Mouse (Mus musculus): Measurements from ENCODE around the gene Dicer1. TPM values are rescaled to one million over a fixed set of nuclear protein-coding genes. Genes with fewer than 3 reads are reported as not detected.

The Dicer1 gene
- polyA plus RNA-seq, 1 experiment from 2014 or later = 42.1 TPM

- Histone ChIP-seq H3K27ac (no peak overlapping the region), H3K36me3 (replicated peaks) (no peaks in the 10 kb centered on the region), H3K9ac (no peak overlapping the region), H3K27me3 (replicated peaks) (no peaks in the 10 kb centered on the region), H3K4me1 (no peaks in the 10 kb centered on the region), H3K4me2 (no peak overlapping the region), H3K4me3 (no peak overlapping the region), H3K9me3 (no peaks in the 10 kb centered on the region)
- ATAC-seq (replicated peaks) = no peak
- WGBS = 31% methylated on average over 6 of the region's 6 CpGs
Measured at GRCm38 (mm10) chr12:104763918-104764317, 12.2 kb upstream of the Dicer1 start.

- ATAC-seq (replicated peaks) = no peak
- Histone ChIP-seq H3K4me1 (no peaks in the 10 kb centered on the region), H3K36me3 (replicated peaks) (no peaks in the 10 kb centered on the region), H3K4me3 (no peak overlapping the region), H3K27ac (no peak overlapping the region), H3K9me3 (no peaks in the 10 kb centered on the region), H3K9ac (no peak overlapping the region), H3K27me3 (replicated peaks) (no peaks in the 10 kb centered on the region), H3K4me2 (no peak overlapping the region)
- WGBS = 85% methylated on average over 8 of the region's 8 CpGs
Measured at GRCm38 (mm10) chr12:104761411-104761810, 9.7 kb upstream of the Dicer1 start.

- Histone ChIP-seq H3K4me3 (no peak overlapping the region), H3K4me1 (peaks cover 1% of the 10 kb centered on the region; the same call in 1 of the 2 replicates), H3K9ac (no peak overlapping the region), H3K36me3 (replicated peaks) (no peaks in the 10 kb centered on the region), H3K27me3 (replicated peaks) (no peaks in the 10 kb centered on the region), H3K9me3 (no peaks in the 10 kb centered on the region), H3K4me2 (no peak overlapping the region), H3K27ac (no peak overlapping the region)
- 91% methylated on average over 7 of the region's 7 CpGs for whole genome bisulfite sequencing
- no peak for ATAC-seq (replicated peaks)
Measured at GRCm38 (mm10) chr12:104758066-104758465, 6.3 kb upstream of the Dicer1 start.

GRCm38 (mm10) chr12:104753686-104754085 lies 1.9 kb upstream of the Dicer1 start:
- Histone ChIP-seq H3K4me3 (no peak overlapping the region), H3K27ac (no peak overlapping the region), H3K36me3 (replicated peaks) (no peaks in the 10 kb centered on the region), H3K27me3 (replicated peaks) (no peaks in the 10 kb centered on the region), H3K4me1 (peaks cover 32% of the 10 kb centered on the region), H3K9me3 (no peaks in the 10 kb centered on the region), H3K4me2 (no peak overlapping the region), H3K9ac (no peak overlapping the region)
- WGBS = 67% methylated on average over 4 of the region's 4 CpGs
- no peak for ATAC-seq (replicated peaks)

- H3K9me3 ChIP-seq = no peaks in the 10 kb centered on the region
- no peak; the same call in 1 of the 2 replicates for ATAC-seq (replicated peaks)
- peak overlapping the region; percentile 89 for H3K9ac ChIP-seq
- H3K27me3 ChIP-seq (replicated peaks) = no peaks in the 10 kb centered on the region
- H3K4me2 ChIP-seq = peak overlapping the region; percentile 64
- peak overlapping the region; percentile 79 for H3K4me3 ChIP-seq
- under 1% methylated on average over 52 of the region's 52 CpGs for whole genome bisulfite sequencing
- H3K27ac ChIP-seq = peak overlapping the region; percentile 91
- H3K36me3 ChIP-seq (replicated peaks) = no peaks in the 10 kb centered on the region
- H3K4me1 ChIP-seq = peaks cover 39% of the 10 kb centered on the region
Measured at GRCm38 (mm10) chr12:104751331-104751813, 380 bp downstream of the Dicer1 start.

GRCm38 (mm10) chr12:104748946-104749345 lies 2.8 kb downstream of the Dicer1 start:
- WGBS = 94% methylated on average over 2 of the region's 2 CpGs
- no peak overlapping the region for H3K27ac ChIP-seq
- H3K9me3 ChIP-seq = no peaks in the 10 kb centered on the region
- H3K4me2 ChIP-seq = 0 out of 2 replicates have a peak overlapping the region, but pooled peaks have one; percentile 64
- no peak overlapping the region for H3K9ac ChIP-seq
- no peak overlapping the region for H3K4me3 ChIP-seq
- no peaks in the 10 kb centered on the region for H3K36me3 ChIP-seq (replicated peaks)
- no peaks in the 10 kb centered on the region for H3K27me3 ChIP-seq (replicated peaks)
- H3K4me1 ChIP-seq = peaks cover 42% of the 10 kb centered on the region
- ATAC-seq (replicated peaks) = no peak

- H3K9me3 ChIP-seq = no peaks in the 10 kb centered on the region
- H3K27me3 ChIP-seq (replicated peaks) = no peaks in the 10 kb centered on the region
- WGBS = 93% methylated on average over 5 of the region's 5 CpGs
- no peaks in the 10 kb centered on the region for H3K36me3 ChIP-seq (replicated peaks)
- no peak for ATAC-seq (replicated peaks)
- no peak overlapping the region for H3K4me3 ChIP-seq
- H3K9ac ChIP-seq = no peak overlapping the region
- peaks cover 45% of the 10 kb centered on the region for H3K4me1 ChIP-seq
- H3K4me2 ChIP-seq = no peak overlapping the region
- H3K27ac ChIP-seq = no peak overlapping the region
Measured at GRCm38 (mm10) chr12:104747252-104747651, 4.5 kb downstream of the Dicer1 start.

- Histone ChIP-seq H3K4me2 (no peak overlapping the region), H3K4me3 (no peak overlapping the region), H3K27me3 (replicated peaks) (no peaks in the 10 kb centered on the region), H3K36me3 (replicated peaks) (no peaks in the 10 kb centered on the region), H3K9ac (no peak overlapping the region), H3K9me3 (no peaks in the 10 kb centered on the region), H3K27ac (no peak overlapping the region), H3K4me1 (peaks cover 52% of the 10 kb centered on the region)
- ATAC-seq (replicated peaks) = no peak
- 93% methylated on average over 2 of the region's 2 CpGs for WGBS
Measured at GRCm38 (mm10) chr12:104746601-104747000, 5.2 kb downstream of the Dicer1 start.

- WGBS = 46% methylated on average over 4 of the region's 4 CpGs
- ATAC-seq (replicated peaks) = 0 out of 2 replicates have a peak, but pooled peaks have one; percentile 65
- H3K4me1 ChIP-seq = peaks cover 34% of the 10 kb centered on the region
- no peak overlapping the region for H3K27ac ChIP-seq
- H3K27me3 ChIP-seq (replicated peaks) = no peaks in the 10 kb centered on the region
- no peaks in the 10 kb centered on the region for H3K36me3 ChIP-seq (replicated peaks)
- no peaks in the 10 kb centered on the region for H3K9me3 ChIP-seq
- no peak overlapping the region for H3K4me2 ChIP-seq
- no peak overlapping the region for H3K4me3 ChIP-seq
- no peak overlapping the region for H3K9ac ChIP-seq
Measured at GRCm38 (mm10) chr12:104743687-104744086, 8.1 kb downstream of the Dicer1 start.

GRCm38 (mm10) chr12:104742247-104742646 lies 9.5 kb downstream of the Dicer1 start:
- Histone ChIP-seq H3K4me3 (no peak overlapping the region), H3K4me2 (no peak overlapping the region), H3K4me1 (peaks cover 42% of the 10 kb centered on the region), H3K27ac (no peak overlapping the region), H3K9me3 (no peaks in the 10 kb centered on the region), H3K9ac (no peak overlapping the region), H3K36me3 (replicated peaks) (no peaks in the 10 kb centered on the region), H3K27me3 (replicated peaks) (no peaks in the 10 kb centered on the region)
- 80% methylated on average over 6 of the region's 6 CpGs for WGBS
- no peak for ATAC-seq (replicated peaks)

- H3K4me1 ChIP-seq = peaks cover 44% of the 10 kb centered on the region
- no peaks in the 10 kb centered on the region for H3K9me3 ChIP-seq
- ATAC-seq (replicated peaks) = no peak
- H3K4me3 ChIP-seq = no peak overlapping the region
- H3K27me3 ChIP-seq (replicated peaks) = no peaks in the 10 kb centered on the region
- H3K9ac ChIP-seq = no peak overlapping the region
- H3K4me2 ChIP-seq = no peak overlapping the region
- 74% methylated on average over 12 of the region's 12 CpGs for WGBS
- H3K27ac ChIP-seq = no peak overlapping the region
- no peaks in the 10 kb centered on the region for H3K36me3 ChIP-seq (replicated peaks)
Measured at GRCm38 (mm10) chr12:104740841-104741787, 10.6 kb downstream of the Dicer1 start.

- Histone ChIP-seq H3K27me3 (replicated peaks) (no peaks in the 10 kb centered on the region), H3K27ac (no peak overlapping the region), H3K4me1 (peaks cover 57% of the 10 kb centered on the region), H3K9ac (no peak overlapping the region), H3K9me3 (no peaks in the 10 kb centered on the region), H3K4me3 (no peak overlapping the region), H3K4me2 (no peak overlapping the region), H3K36me3 (replicated peaks) (no peaks in the 10 kb centered on the region)
- ATAC-seq (replicated peaks) = no peak
- 40% methylated on average over 3 of the region's 3 CpGs for WGBS
Measured at GRCm38 (mm10) chr12:104738931-104739330, 12.8 kb downstream of the Dicer1 start.
